Mouse (Mus musculus) embryonic fibroblast, embryonic 13.5 days (primary cell): Measurements from ENCODE around the gene Gsap.

Source experiments
- CTCF ChIP-seq: IDR thresholded peaks from 2 replicates; pipeline ENCODE4 v1.5.1; 2011; ENCODE audit warnings: mild to moderate bottlenecking, control low read depth, low read length, moderate library complexity, borderline replicate concordance; ENCODE audit not compliant: insufficient read depth
- POLR2A ChIP-seq: IDR thresholded peaks from 2 replicates; pipeline ENCODE4 v1.6.1; 2011; ENCODE audit warnings: low read depth, mild to moderate bottlenecking, control low read depth, low read length, moderate library complexity

DNA sequence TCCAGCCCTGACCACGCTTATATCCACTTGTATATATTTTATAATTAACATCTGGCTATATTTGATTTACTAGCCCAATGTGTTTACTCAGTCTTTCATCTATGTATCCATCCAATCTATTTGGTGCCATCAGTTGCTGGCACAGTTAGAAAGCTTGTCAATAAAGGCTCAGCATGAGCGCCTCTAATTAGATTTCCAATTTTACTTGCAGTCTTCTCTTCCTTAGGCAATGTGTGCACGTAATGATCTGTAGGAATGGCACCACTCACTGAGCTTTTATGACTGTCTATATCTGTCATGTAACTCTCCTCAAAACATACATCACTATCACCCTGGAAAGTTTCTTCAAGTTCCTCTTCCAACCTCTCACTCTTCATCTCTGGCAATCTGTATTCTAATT is 29.3 kb upstream of the Gsap start:
- TF ChIP-seq POLR2A (no peak), CTCF (no peak)
